Mouse (Mus musculus): ENCODE results near the gene Kmt2e. TPM values are rescaled to one million over a fixed set of nuclear protein-coding genes. Genes with fewer than 3 reads are reported as not detected.
A peak's percentile ranks its signal among the peaks of the same experiment; 100 is the strongest.

Gene Kmt2e
- polyA plus RNA-seq, 1 experiment from 2014 or later, result 34.3 TPM

- H3K4me2 ChIP-seq, result no peak overlapping the region; the same call in 1 of the 2 replicates
- 64% methylated on average over 2 of the region's 2 CpGs for WGBS (ENCODE audit: insufficient replicate concordance)
- no peak overlapping the region for H3K4me3 ChIP-seq (replicated peaks)
- H3K27me3 ChIP-seq, result no peaks in the 10 kb centered on the region
- H3K4me1 ChIP-seq (replicated peaks), result peaks cover 55% of the 10 kb centered on the region
- H3K27ac ChIP-seq (replicated peaks), result no peak overlapping the region
- ATAC-seq (ENCODE audit: insufficient read depth), result no peak
- peaks cover 19% of the 10 kb centered on the region for H3K36me3 ChIP-seq (replicated peaks)
- no peaks in the 10 kb centered on the region for H3K9me3 ChIP-seq (replicated peaks)
- H3K9ac ChIP-seq, result no peak overlapping the region
These were observed 23.5 kb upstream of the Kmt2e start for GRCm38 (mm10) chr5:23410718-23411101.

GRCm38 (mm10) chr5:23411640-23412039 is 22.6 kb upstream of the Kmt2e start:
- no peak for ATAC-seq (ENCODE audit: insufficient read depth)
- 87% methylated on average over 10 of the region's 10 CpGs for WGBS (ENCODE audit: insufficient replicate concordance)
- peaks cover 62% of the 10 kb centered on the region for H3K4me1 ChIP-seq (replicated peaks)
- no peaks in the 10 kb centered on the region for H3K27me3 ChIP-seq
- H3K27ac ChIP-seq (replicated peaks), result no peak overlapping the region
- no peaks in the 10 kb centered on the region for H3K9me3 ChIP-seq (replicated peaks)
- H3K36me3 ChIP-seq (replicated peaks), result peaks cover 20% of the 10 kb centered on the region
- no peak overlapping the region for H3K4me3 ChIP-seq (replicated peaks)
- H3K9ac ChIP-seq, result no peak overlapping the region
- no peak overlapping the region for H3K4me2 ChIP-seq

GRCm38 (mm10) chr5:23412247-23412948 is 21.8 kb upstream of the Kmt2e start:
- WGBS (ENCODE audit: insufficient replicate concordance), result 42% methylated on average over 5 of the region's 5 CpGs
- ATAC-seq (ENCODE audit: insufficient read depth), result no peak
- H3K4me2 ChIP-seq, result no peak overlapping the region

GRCm38 (mm10) chr5:23413058-23413457 is 21.2 kb upstream of the Kmt2e start:
- Histone ChIP-seq H3K27me3 (no peaks in the 10 kb centered on the region), H3K27ac (replicated peaks) (no peak overlapping the region), H3K36me3 (replicated peaks) (peaks cover 27% of the 10 kb centered on the region), H3K9ac (no peak overlapping the region), H3K4me2 (no peak overlapping the region), H3K4me1 (replicated peaks) (peaks cover 77% of the 10 kb centered on the region), H3K4me3 (replicated peaks) (no peak overlapping the region), H3K9me3 (replicated peaks) (no peaks in the 10 kb centered on the region)
- WGBS (ENCODE audit: insufficient replicate concordance), result 81% methylated on average over 4 of the region's 4 CpGs
- ATAC-seq (ENCODE audit: insufficient read depth), result no peak

More at GRCm38 (mm10) chr5:23412247-23412948, 21.8 kb upstream of the Kmt2e start:
- Histone ChIP-seq H3K9me3 (replicated peaks) (no peaks in the 10 kb centered on the region), H3K36me3 (replicated peaks) (peaks cover 27% of the 10 kb centered on the region), H3K9ac (no peak overlapping the region), H3K4me1 (replicated peaks) (peaks cover 70% of the 10 kb centered on the region), H3K27me3 (no peaks in the 10 kb centered on the region), H3K27ac (replicated peaks) (no peak overlapping the region), H3K4me3 (replicated peaks) (no peak overlapping the region)

DNA sequence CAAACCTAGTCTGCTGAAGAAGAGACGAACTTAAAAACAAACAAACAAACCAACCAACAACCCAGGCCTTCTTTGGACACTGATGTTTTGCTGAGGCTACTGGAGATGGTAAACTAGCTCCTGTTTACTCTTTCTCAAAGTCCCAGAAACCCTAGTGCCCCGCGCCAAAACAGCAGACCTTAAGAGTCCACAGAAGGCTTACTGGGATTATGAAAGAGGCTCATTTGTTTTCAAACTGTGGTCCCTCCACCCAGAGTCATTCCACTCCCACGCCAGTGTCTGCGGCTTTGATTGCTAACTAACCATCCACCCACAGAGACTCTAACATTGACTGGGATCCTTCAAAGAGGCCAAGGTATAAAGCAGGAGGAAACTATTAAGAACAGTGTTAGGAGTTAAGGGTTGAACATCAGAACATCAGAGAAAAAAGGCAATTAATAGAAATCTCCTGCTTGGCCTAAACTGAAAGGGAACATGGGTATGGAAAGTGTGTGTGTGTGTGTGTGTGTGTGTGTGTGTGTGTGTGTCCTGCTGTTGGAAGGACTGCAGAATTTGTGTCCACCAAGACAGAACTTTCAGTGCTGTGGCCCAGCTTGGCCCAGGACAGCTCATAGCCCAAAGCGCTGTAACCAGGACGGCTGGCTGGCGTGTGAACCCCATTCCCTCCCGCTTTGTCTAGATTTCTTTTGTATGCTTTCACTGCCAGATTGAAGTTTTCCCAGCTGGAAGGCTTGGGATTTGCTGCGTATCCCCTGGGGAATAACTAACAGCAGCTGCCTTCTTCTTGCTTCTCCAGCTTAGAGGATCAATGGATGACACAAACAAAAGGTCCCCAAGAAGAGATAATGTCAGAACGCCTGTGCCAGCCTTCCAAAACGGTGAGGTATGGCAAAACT is 20.4 kb upstream of the Kmt2e start:
- Histone ChIP-seq H3K4me1 (replicated peaks) (peaks cover 84% of the 10 kb centered on the region), H3K27ac (replicated peaks) (no peak overlapping the region), H3K9me3 (replicated peaks) (no peaks in the 10 kb centered on the region), H3K4me3 (replicated peaks) (no peak overlapping the region), H3K4me2 (no peak overlapping the region), H3K27me3 (no peaks in the 10 kb centered on the region), H3K36me3 (replicated peaks) (peaks cover 27% of the 10 kb centered on the region), H3K9ac (no peak overlapping the region)
- WGBS (ENCODE audit: insufficient replicate concordance), result 73% methylated on average over 12 of the region's 12 CpGs
- no peak for ATAC-seq (ENCODE audit: insufficient read depth)

- H3K9me3 ChIP-seq (replicated peaks), result no peaks in the 10 kb centered on the region
- no peak for ATAC-seq (ENCODE audit: insufficient read depth)
- peaks cover 91% of the 10 kb centered on the region for H3K4me1 ChIP-seq (replicated peaks)
- no peak overlapping the region for H3K4me2 ChIP-seq
- WGBS (ENCODE audit: insufficient replicate concordance), result 55% methylated on average over 4 of the region's 4 CpGs
- H3K27ac ChIP-seq (replicated peaks), result no peak overlapping the region
- no peak overlapping the region for H3K9ac ChIP-seq
- H3K4me3 ChIP-seq (replicated peaks), result no peak overlapping the region
- H3K36me3 ChIP-seq (replicated peaks), result peaks cover 24% of the 10 kb centered on the region
- no peaks in the 10 kb centered on the region for H3K27me3 ChIP-seq
These were observed 19.6 kb upstream of the Kmt2e start for GRCm38 (mm10) chr5:23414490-23415126.

- Histone ChIP-seq H3K27ac (replicated peaks) (peak overlapping the region; percentile 66), H3K4me3 (replicated peaks) (no peak overlapping the region), H3K4me2 (peak overlapping the region; percentile 37), H3K27me3 (no peaks in the 10 kb centered on the region), H3K36me3 (replicated peaks) (peaks cover 24% of the 10 kb centered on the region), H3K4me1 (replicated peaks) (peaks cover 96% of the 10 kb centered on the region), H3K9ac (no peak overlapping the region), H3K9me3 (replicated peaks) (no peaks in the 10 kb centered on the region)
- 24% methylated on average over 7 of the region's 7 CpGs for WGBS (ENCODE audit: insufficient replicate concordance)
- ATAC-seq (ENCODE audit: insufficient read depth), result peak; percentile 47; the same call in 1 of the 2 replicates
These were observed 18.5 kb upstream of the Kmt2e start for GRCm38 (mm10) chr5:23415571-23416285.

DNA sequence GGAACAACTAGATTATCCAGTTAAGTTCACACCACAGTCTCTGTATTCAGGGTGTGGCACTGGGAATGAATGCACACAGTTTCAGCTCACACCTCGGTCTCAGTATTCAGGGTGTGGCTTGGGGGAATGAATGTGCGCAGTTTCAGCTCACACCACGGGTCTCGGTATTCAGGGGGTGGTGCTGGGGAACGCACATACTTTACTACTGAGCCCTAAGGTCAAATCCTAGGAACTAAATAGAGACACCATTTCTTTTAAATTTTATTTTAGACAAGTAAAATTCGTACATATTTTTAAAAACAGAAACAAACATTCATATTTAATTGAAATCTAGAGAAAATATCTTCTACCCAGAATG is 18.0 kb upstream of the Kmt2e start:
- peak; percentile 33; the same call in 1 of the 2 replicates for ATAC-seq (ENCODE audit: insufficient read depth)
- Histone ChIP-seq H3K9ac (no peak overlapping the region), H3K9me3 (replicated peaks) (no peaks in the 10 kb centered on the region), H3K27ac (replicated peaks) (peak overlapping the region; percentile 66), H3K36me3 (replicated peaks) (peaks cover 26% of the 10 kb centered on the region), H3K4me1 (replicated peaks) (peaks cover 92% of the 10 kb centered on the region), H3K27me3 (no peaks in the 10 kb centered on the region), H3K4me3 (replicated peaks) (no peak overlapping the region), H3K4me2 (peak overlapping the region; percentile 37)
- 40% methylated on average over 6 of the region's 6 CpGs for WGBS (ENCODE audit: insufficient replicate concordance)

DNA sequence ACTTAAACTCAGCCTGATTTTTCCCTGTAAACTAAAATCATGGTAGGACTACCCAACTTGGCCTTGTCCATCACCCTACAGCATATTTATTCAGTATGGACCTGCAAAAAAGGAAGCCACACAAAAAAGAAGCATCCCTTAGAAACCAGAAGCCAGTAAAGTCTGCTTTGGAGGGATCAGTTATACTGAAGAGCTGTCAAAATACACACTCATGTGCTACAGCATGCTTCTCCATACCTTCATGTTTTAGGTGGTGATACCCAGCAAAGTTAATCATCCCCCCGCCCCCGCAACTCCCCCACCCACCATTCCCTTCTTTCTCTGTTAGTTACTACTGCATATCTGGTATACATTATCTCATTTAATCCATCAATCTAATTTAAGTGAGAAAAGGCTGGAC is 16.5 kb upstream of the Kmt2e start:
- no peaks in the 10 kb centered on the region for H3K9me3 ChIP-seq (replicated peaks)
- no peak for ATAC-seq (ENCODE audit: insufficient read depth)
- 0 out of 2 replicates have a peak overlapping the region, but pooled peaks have one; percentile 80 for H3K9ac ChIP-seq
- peak overlapping the region; percentile 84 for H3K4me2 ChIP-seq
- 50% methylated on average over 2 of the region's 2 CpGs for WGBS (ENCODE audit: insufficient replicate concordance)
- H3K27ac ChIP-seq (replicated peaks), result peak overlapping the region; percentile 88
- H3K4me1 ChIP-seq (replicated peaks), result peaks cover 79% of the 10 kb centered on the region
- H3K4me3 ChIP-seq (replicated peaks), result peak overlapping the region; percentile 79
- H3K36me3 ChIP-seq (replicated peaks), result peaks cover 23% of the 10 kb centered on the region
- no peaks in the 10 kb centered on the region for H3K27me3 ChIP-seq

DNA sequence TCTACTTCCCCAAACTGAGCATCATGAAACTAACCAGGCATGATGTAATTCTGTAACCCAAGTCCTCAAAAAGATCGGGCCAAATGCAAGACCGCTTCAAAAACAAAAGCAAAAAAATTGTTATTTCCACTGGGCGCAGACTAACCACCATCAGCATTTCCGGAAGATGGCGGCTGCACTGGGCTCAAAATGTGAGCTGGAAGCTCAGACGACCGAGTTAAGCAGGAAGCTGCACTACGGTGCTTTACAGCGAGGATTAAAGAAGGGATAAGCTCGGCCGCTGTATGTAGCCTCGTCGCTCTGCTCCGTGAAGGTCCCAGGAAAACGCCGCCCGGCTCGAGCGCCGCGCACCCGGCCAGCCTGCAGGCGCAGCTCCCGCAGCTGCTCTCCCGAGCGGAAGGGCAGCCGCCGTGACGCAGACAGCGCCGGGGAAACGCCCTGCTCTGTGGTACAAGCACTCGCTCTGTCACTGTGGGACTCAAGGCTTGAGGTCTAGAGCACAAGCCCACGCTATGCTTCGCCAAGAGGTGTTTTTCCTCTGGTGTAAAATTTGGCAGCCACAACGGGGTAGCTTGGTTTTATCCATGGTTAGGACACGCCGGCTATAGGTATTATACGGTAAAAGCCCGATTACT is 16.0 kb upstream of the Kmt2e start:
- no peaks in the 10 kb centered on the region for H3K9me3 ChIP-seq (replicated peaks)
- peaks cover 28% of the 10 kb centered on the region for H3K36me3 ChIP-seq (replicated peaks)
- H3K27ac ChIP-seq (replicated peaks), result peak overlapping the region; percentile 88
- H3K4me2 ChIP-seq, result peak overlapping the region; percentile 84
- peaks cover 73% of the 10 kb centered on the region for H3K4me1 ChIP-seq (replicated peaks)
- H3K27me3 ChIP-seq, result no peaks in the 10 kb centered on the region
- peak overlapping the region; percentile 80 for H3K9ac ChIP-seq
- H3K4me3 ChIP-seq (replicated peaks), result peak overlapping the region; percentile 79
- ATAC-seq (ENCODE audit: insufficient read depth), result peak; percentile 85
- WGBS (ENCODE audit: insufficient replicate concordance), result under 1% methylated on average over 40 of the region's 40 CpGs
